Mouse (Mus musculus): ENCODE data around the gene Tmem256.

DNA sequence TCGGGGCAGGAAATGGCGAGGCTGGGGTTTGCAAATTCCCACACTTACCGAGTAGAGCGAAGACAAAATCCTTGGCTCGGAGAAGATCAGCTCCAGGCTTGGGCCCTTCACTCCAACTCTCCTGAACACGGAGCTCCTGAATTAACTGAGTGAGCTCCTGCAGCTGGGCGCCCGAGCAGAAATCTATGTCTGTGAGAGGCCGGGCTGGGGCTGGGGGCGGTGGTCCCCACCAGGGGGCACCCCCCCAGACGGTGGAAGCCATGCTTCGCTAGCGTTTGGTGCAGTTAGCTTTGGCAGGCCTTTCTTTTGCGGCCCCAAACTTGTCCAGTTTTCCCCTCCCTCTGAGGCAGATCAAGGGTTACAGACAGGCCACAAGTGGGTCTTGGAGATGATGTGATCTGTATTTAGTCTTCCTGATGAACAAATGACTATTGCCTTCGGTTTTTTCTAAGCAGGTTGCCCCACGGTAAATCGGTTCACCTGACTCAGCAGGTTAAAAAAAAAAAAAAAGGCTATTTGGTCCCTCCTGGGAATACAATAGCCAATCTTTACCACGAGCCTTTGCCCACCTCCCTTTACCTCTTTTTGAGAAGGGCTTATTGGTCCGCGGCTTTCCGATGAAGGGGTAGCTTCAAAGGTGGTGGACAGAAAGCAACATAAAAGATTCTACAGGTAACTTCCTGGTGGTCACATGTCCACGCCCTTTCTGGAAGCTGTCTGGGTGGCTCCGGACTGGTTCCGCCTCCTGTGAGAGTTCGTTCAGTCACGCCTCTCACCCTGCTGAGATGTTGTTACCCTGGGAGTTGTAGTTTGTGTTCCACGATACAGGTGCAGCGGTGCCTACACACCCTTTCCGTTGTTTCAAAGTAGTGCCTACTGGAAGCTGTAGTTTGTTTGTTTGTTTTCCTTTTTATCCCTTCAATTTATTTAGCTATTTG is 33.1 kb upstream of the Tmem256 start, which contains the start of gene Tmem102:
- TF ChIP-seq CTCF (IDR thresholded peaks at IDR 0.05; ENCODE audit: low read depth) (0 out of 2 replicates have a peak, but pooled peaks have one; percentile 8), EP300 (IDR thresholded peaks at IDR 0.05; ENCODE audit: low read depth) (no peak)

Measured in liver, postnatal 0 days (tissue).